Mouse (Mus musculus) neural tube, embryonic 11.5 days (tissue): ENCODE measurements at regions not wholly inside any gene's neighbourhood (a gene's known extent, or its start where the extent isn't known, plus 50 kb on each side); places are given as distances from the start of the nearest gene placed in this dataset.
"Not testable (repeated sequence)": the region's sequence is repeated elsewhere in the genome, so short reads cannot be mapped to it uniquely, and the experiment has no call there.

ENCODE experiments used
- ATAC-seq: fragments of 200-750 bp; cut with Nextera tagmentation; 2 replicates; pipeline ENCODE4 v1.8.0; 2017; ENCODE audit warnings: moderate number of reproducible peaks, mild to moderate bottlenecking, moderate TSS enrichment, moderate library complexity; ENCODE audit not compliant: insufficient read depth, low FRiP score, low TSS enrichment
- DNase-seq: peaks from one replicate; pipeline ENCODE4 v3.0.0-alpha.2; 2015; ENCODE audit warnings: low spot score
- H3K27ac ChIP-seq: fragments of 300-500 bp; sonication (generic); 2 replicates; pipeline ENCODE4 v1.5.1; 2014; ENCODE audit warnings: low read depth, mild to moderate bottlenecking, low read length
- H3K27me3 ChIP-seq: fragments of 300-500 bp; sonication (generic); 2 replicates; pipeline ENCODE4 v1.6.1; 2014; ENCODE audit warnings: mild to moderate bottlenecking, low read length, mixed read lengths; ENCODE audit not compliant: control insufficient read depth, insufficient read depth
- H3K36me3 ChIP-seq: fragments of 300-500 bp; sonication (generic); 2 replicates; pipeline ENCODE4 v1.6.1; 2014; ENCODE audit warnings: mild to moderate bottlenecking, low read length, moderate library complexity, mixed read lengths; ENCODE audit not compliant: control insufficient read depth, insufficient read depth
- H3K4me1 ChIP-seq: fragments of 300-500 bp; sonication (generic); 2 replicates; pipeline ENCODE4 v1.6.1; 2014; ENCODE audit warnings: low read length, mixed read lengths; ENCODE audit not compliant: control insufficient read depth, insufficient read depth
- H3K4me2 ChIP-seq: fragments of 300-500 bp; sonication (generic); 2 replicates; pipeline ENCODE4 v1.6.1; 2014; ENCODE audit warnings: low read depth, mild to moderate bottlenecking, moderate library complexity
- H3K4me3 ChIP-seq: fragments of 300-500 bp; sonication (generic); 2 replicates; pipeline ENCODE4 v1.5.1; 2014; ENCODE audit warnings: low read depth, low read length
- H3K9ac ChIP-seq: fragments of 300-500 bp; sonication (generic); 2 replicates; pipeline ENCODE4 v1.6.1; 2014; ENCODE audit warnings: mild to moderate bottlenecking, low read length
- H3K9me3 ChIP-seq: fragments of 300-500 bp; sonication (generic); 2 replicates; pipeline ENCODE4 v1.6.1; 2016; ENCODE audit warnings: low read length; ENCODE audit not compliant: control insufficient read depth
- WGBS: fragments of 180-500 bp; shearing (Covaris S2); extraction: QIAGEN DNeasy Blood & Tissue Kit; methylation state at CpG from one replicate; pipeline ENCODE4 v1.1.7; 2014; 5-methylcytosine and 5-hydroxymethylcytosine counted together

- Histone ChIP-seq H3K27me3 (no peaks in the 10 kb centered on the region), H3K9me3 (no peaks in the 10 kb centered on the region), H3K36me3 (no peaks in the 10 kb centered on the region), H3K4me2 (no peak overlapping the region), H3K4me1 (no peaks in the 10 kb centered on the region), H3K4me3 (no peak overlapping the region), H3K27ac (no peak overlapping the region), H3K9ac (no peak overlapping the region)
- no peak for DNase-seq
- no peak for ATAC-seq
These were observed 136.4 kb downstream of the Srek1 start for GRCm38 (mm10) chr13:103638038-103638437.

- no peaks in the 10 kb centered on the region for H3K36me3 ChIP-seq
- H3K4me2 ChIP-seq = no peak overlapping the region
- no peaks in the 10 kb centered on the region for H3K4me1 ChIP-seq
- no peaks in the 10 kb centered on the region for H3K27me3 ChIP-seq
- WGBS = 83% methylated on average over 3 of the region's 3 CpGs
- ATAC-seq (no peak), DNase-seq (no peak)
- H3K9ac ChIP-seq = no peak overlapping the region
- no peak overlapping the region for H3K27ac ChIP-seq
- H3K9me3 ChIP-seq = no peaks in the 10 kb centered on the region
- H3K4me3 ChIP-seq = no peak overlapping the region
These were observed 137.0 kb downstream of the Srek1 start for GRCm38 (mm10) chr13:103637414-103637813.

GRCm38 (mm10) chr13:103636595-103636994 lies 137.8 kb downstream of the Srek1 start:
- 86% methylated on average over 2 of the region's 2 CpGs for WGBS
- Histone ChIP-seq H3K27ac (no peak overlapping the region), H3K36me3 (no peaks in the 10 kb centered on the region), H3K27me3 (no peaks in the 10 kb centered on the region), H3K4me1 (no peaks in the 10 kb centered on the region), H3K9ac (no peak overlapping the region), H3K4me3 (no peak overlapping the region), H3K9me3 (no peaks in the 10 kb centered on the region), H3K4me2 (no peak overlapping the region)
- ATAC-seq = no peak
- no peak for DNase-seq

DNA sequence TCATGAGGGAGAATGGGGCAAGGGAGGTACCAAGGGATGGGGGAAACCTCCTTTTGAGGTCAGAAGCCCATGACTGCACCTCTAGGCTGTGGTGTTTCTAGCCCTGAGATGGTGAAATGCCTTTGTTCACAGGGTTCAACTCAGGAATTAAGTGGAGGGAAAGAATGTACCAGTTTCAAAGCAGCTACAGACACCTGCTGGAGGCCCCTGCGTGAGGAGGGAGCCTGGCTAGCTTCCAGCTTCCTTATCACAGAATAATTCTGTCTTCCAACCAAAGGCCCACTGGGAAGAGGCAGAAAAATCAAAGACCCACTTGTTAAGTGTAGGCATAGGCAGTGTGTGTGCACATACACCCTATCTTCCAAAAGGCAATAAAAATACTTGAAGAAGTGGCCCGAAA lies 150.6 kb downstream of the Srek1 start:
- Histone ChIP-seq H3K27ac (no peak overlapping the region), H3K9ac (no peak overlapping the region), H3K4me3 (no peak overlapping the region), H3K4me2 (no peak overlapping the region), H3K27me3 (no peaks in the 10 kb centered on the region), H3K4me1 (no peaks in the 10 kb centered on the region), H3K9me3 (no peaks in the 10 kb centered on the region), H3K36me3 (no peaks in the 10 kb centered on the region)
- ATAC-seq (no peak), DNase-seq (no peak)
- 90% methylated on average over 2 of the region's 2 CpGs for whole genome bisulfite sequencing

- Histone ChIP-seq H3K36me3 (no peaks in the 10 kb centered on the region), H3K9me3 (no peaks in the 10 kb centered on the region), H3K4me2 (no peak overlapping the region), H3K27ac (no peak overlapping the region), H3K9ac (no peak overlapping the region), H3K4me1 (no peaks in the 10 kb centered on the region), H3K27me3 (no peaks in the 10 kb centered on the region), H3K4me3 (no peak overlapping the region)
- DNase-seq (no peak), ATAC-seq (no peak)
- WGBS = 82% methylated on average over 6 of the region's 6 CpGs
These were observed 151.1 kb downstream of the Srek1 start for GRCm38 (mm10) chr13:103623319-103623718.

GRCm38 (mm10) chr13:103622324-103622723 lies 152.1 kb downstream of the Srek1 start:
- Histone ChIP-seq H3K9ac (no peak overlapping the region), H3K27me3 (no peaks in the 10 kb centered on the region), H3K4me1 (no peaks in the 10 kb centered on the region), H3K4me2 (no peak overlapping the region), H3K36me3 (no peaks in the 10 kb centered on the region), H3K4me3 (no peak overlapping the region), H3K9me3 (no peaks in the 10 kb centered on the region), H3K27ac (no peak overlapping the region)
- ATAC-seq = no peak
- WGBS = 45% methylated on average over 5 of the region's 5 CpGs
- DNase-seq = no peak

DNA sequence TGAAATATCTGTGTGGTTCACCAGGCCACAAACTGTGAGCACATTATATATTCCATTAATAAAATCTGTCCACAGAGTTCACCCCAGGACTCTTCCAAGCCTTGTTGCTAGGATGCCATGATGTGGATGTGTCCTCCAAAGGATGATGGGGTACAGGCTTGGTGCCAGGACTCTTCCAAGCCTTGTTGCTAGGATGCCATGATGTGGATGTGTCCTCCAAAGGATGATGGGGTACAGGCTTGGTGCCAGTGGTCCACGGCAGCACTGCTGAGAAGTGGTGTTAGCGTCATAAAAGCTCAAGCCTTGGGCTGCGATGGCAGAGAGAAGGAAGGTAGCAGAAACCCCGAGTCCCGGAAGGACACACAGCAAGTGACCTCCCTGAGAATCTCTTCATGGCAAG lies 153.4 kb downstream of the Srek1 start:
- H3K27me3 ChIP-seq, H3K27ac ChIP-seq, DNase-seq, ATAC-seq, H3K4me1 ChIP-seq, H3K36me3 ChIP-seq, H3K9ac ChIP-seq, H3K4me3 ChIP-seq, H3K4me2 ChIP-seq, H3K9me3 ChIP-seq: not testable (repeated sequence)
- 93% methylated on average over 5 of the region's 5 CpGs for WGBS

GRCm38 (mm10) chr13:103613333-103613725 lies 161.1 kb downstream of the Srek1 start:
- H3K27ac ChIP-seq = no peak overlapping the region
- no peak for DNase-seq
- H3K36me3 ChIP-seq = no peaks in the 10 kb centered on the region
- H3K4me2 ChIP-seq = no peak overlapping the region
- H3K4me3 ChIP-seq = no peak overlapping the region
- H3K27me3 ChIP-seq = no peaks in the 10 kb centered on the region
- no peaks in the 10 kb centered on the region for H3K9me3 ChIP-seq
- ATAC-seq = no peak
- H3K4me1 ChIP-seq = no peaks in the 10 kb centered on the region
- 85% methylated on average over 10 of the region's 10 CpGs for WGBS
- no peak overlapping the region for H3K9ac ChIP-seq

DNA sequence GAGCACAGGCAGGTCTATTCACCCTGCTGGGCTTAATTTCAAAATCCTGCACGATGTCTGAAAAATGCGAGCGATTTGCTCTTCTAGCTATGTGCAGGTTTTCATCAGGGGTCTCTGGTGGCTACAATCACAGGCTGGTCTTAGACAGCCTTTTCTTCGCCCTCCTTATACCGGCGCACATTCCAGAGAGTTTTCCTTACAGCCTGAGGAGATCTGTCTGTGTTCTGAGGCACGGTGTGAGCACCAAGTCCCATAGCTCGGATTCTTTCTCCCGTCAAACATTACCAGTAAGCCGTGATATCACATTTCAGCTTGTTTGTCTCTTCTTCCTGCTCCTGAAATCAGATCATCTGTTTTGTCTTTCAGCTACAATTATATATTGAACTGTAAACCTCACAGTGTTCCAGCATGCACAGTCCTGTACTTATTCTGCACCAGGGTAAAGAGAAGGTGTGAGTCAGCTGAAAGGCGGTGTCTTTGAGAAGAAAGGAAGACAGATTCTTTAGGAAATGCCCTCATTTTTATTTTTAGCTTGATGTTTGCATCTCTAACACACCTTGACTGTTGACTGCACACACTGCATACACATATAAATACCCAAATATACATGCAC lies 161.6 kb downstream of the Srek1 start:
- Histone ChIP-seq H3K9me3 (no peaks in the 10 kb centered on the region), H3K4me3 (no peak overlapping the region), H3K4me2 (no peak overlapping the region), H3K9ac (no peak overlapping the region), H3K27me3 (no peaks in the 10 kb centered on the region), H3K36me3 (no peaks in the 10 kb centered on the region), H3K27ac (no peak overlapping the region), H3K4me1 (no peaks in the 10 kb centered on the region)
- WGBS = 67% methylated on average over 11 of the region's 11 CpGs
- no peak for ATAC-seq
- DNase-seq = no peak
